Mouse (Mus musculus): ENCODE data around the gene Scgb1b15.
"Not testable (repeated sequence)": the region's sequence is repeated elsewhere in the genome, so short reads cannot be mapped to it uniquely, and the experiment has no call there.

Scgb1b15 gene

GRCm38 (mm10) chr7:32836254-32836653 lies at the start of gene Scgb1b15:
Gene Scgb1b15 (plus strand): TSS chr7:32836554.
- DNase-seq (ENCODE audit: low spot score in 2 of 2) = not testable (repeated sequence)

GRCm38 (mm10) chr7:32829562-32829961 lies 6.8 kb upstream of the Scgb1b15 start, which contains the start of gene Scgb2b15:
Gene Scgb2b15 (minus strand): TSS chr7:32829662.
- not testable (repeated sequence) for DNase-seq (ENCODE audit: low spot score in 2 of 2)
